Mouse (Mus musculus) forebrain, embryonic 16.5 days (tissue): ENCODE measurements around the gene Hoxb9. TPM values are rescaled to one million over a fixed set of nuclear protein-coding genes. Genes with fewer than 3 reads are reported as not detected.
A peak's percentile ranks its signal among the peaks of the same experiment; 100 is the strongest.

Experiments
- ATAC-seq: fragments of 200-750 bp; cut with Nextera tagmentation; 2 replicates; pipeline ENCODE4 v1.8.0; 2017; ENCODE audit warnings: mild to moderate bottlenecking, moderate library complexity
- H3K27ac ChIP-seq: fragments of 300-500 bp; sonication (generic); 2 replicates; pipeline ENCODE4 v1.5.1; 2014; ENCODE audit warnings: low read length, control low read depth
- H3K27me3 ChIP-seq: fragments of 300-500 bp; sonication (generic); replicated peaks from 2 replicates; pipeline ENCODE4 v1.6.1; 2014; ENCODE audit warnings: low read length; ENCODE audit not compliant: control insufficient read depth, insufficient read depth
- H3K36me3 ChIP-seq: fragments of 300-500 bp; sonication (generic); 2 replicates; pipeline ENCODE4 v1.6.1; 2014; ENCODE audit not compliant: control insufficient read depth, insufficient read depth
- H3K4me1 ChIP-seq: fragments of 300-500 bp; sonication (generic); replicated peaks from 2 replicates; pipeline ENCODE4 v1.6.1; 2014; ENCODE audit warnings: low read length; ENCODE audit not compliant: control insufficient read depth, insufficient read depth
- H3K4me2 ChIP-seq: fragments of 300-500 bp; sonication (generic); 2 replicates; pipeline ENCODE4 v1.6.1; 2014; ENCODE audit warnings: mild to moderate bottlenecking, low read length, control low read depth
- H3K4me3 ChIP-seq: fragments of 300-500 bp; sonication (generic); replicated peaks from 2 replicates; pipeline ENCODE4 v1.5.1; 2014; ENCODE audit warnings: mild to moderate bottlenecking, low read length, control low read depth
- H3K9ac ChIP-seq: fragments of 300-500 bp; sonication (generic); replicated peaks from 2 replicates; pipeline ENCODE4 v1.6.1; 2014; ENCODE audit warnings: low read depth, low read length, control low read depth
- H3K9me3 ChIP-seq: fragments of 300-500 bp; sonication (generic); 2 replicates; pipeline ENCODE4 v1.6.1; 2016; ENCODE audit warnings: low read length; ENCODE audit not compliant: control insufficient read depth
- WGBS: fragments of 180-500 bp; shearing (Covaris S2); extraction: QIAGEN DNeasy Blood & Tissue Kit; methylation state at CpG from one replicate; pipeline ENCODE4 v1.1.7; 2014; 5-methylcytosine and 5-hydroxymethylcytosine counted together
- polyA plus RNA-seq: library from polyadenylated mRNA; unstranded; fragments of >200 nt; fragmentation: Nextera tagmentation; extraction: Ambion mirVana; gene quantifications from 2 replicates; pipeline ENCODE4 v1.2.1, GENCODE M21; 2015

Hoxb9 gene
- polyA plus RNA-seq, 1 experiment from 2014 or later: not detected

- no peak overlapping the region for H3K4me3 ChIP-seq
- H3K4me1 ChIP-seq: no peaks in the 10 kb centered on the region
- H3K4me2 ChIP-seq: no peak overlapping the region
- 6% methylated on average over 18 of the region's 18 CpGs for WGBS
- peaks cover 95% of the 10 kb centered on the region for H3K27me3 ChIP-seq
- ATAC-seq: no peak
- no peaks in the 10 kb centered on the region for H3K36me3 ChIP-seq
- H3K27ac ChIP-seq: no peak overlapping the region
- H3K9me3 ChIP-seq: no peaks in the 10 kb centered on the region
- no peak overlapping the region for H3K9ac ChIP-seq
Observed at GRCm38 (mm10) chr11:96316696-96317607, 45.7 kb downstream of the Hoxb9 start.

- Histone ChIP-seq H3K27ac (no peak within 1 kb of the TSS), H3K27me3 (peaks cover 95% of the 10 kb centered on the region), H3K9ac (no peak within 1 kb of the TSS), H3K4me1 (no peaks in the 10 kb centered on the region), H3K4me2 (peak within 1 kb of the TSS; percentile 5; the same call in 1 of the 2 replicates), H3K4me3 (no peak within 1 kb of the TSS), H3K36me3 (no peaks in the 10 kb centered on the region), H3K9me3 (no peaks in the 10 kb centered on the region)
- no peak for ATAC-seq
- 2% methylated on average over 28 of the region's 28 CpGs for WGBS
Observed at GRCm38 (mm10) chr11:96317608-96318367, 46.5 kb downstream of the Hoxb9 start, which contains the start of gene Hoxb4. Hoxb4 (plus strand) TSS chr11:96318267.

- no peak for ATAC-seq
- Histone ChIP-seq H3K4me3 (no peak overlapping the region), H3K9me3 (no peaks in the 10 kb centered on the region), H3K4me1 (no peaks in the 10 kb centered on the region), H3K4me2 (peak overlapping the region; percentile 5; the same call in 1 of the 2 replicates), H3K27me3 (peaks cover 94% of the 10 kb centered on the region), H3K9ac (no peak overlapping the region), H3K27ac (no peak overlapping the region), H3K36me3 (no peaks in the 10 kb centered on the region)
- 0% methylated on average over 43 of the region's 45 CpGs for WGBS
Observed at GRCm38 (mm10) chr11:96318368-96319070, 47.3 kb downstream of the Hoxb9 start.

- no peak overlapping the region for H3K27ac ChIP-seq
- peaks cover 96% of the 10 kb centered on the region for H3K27me3 ChIP-seq
- H3K9ac ChIP-seq: no peak overlapping the region
- no peaks in the 10 kb centered on the region for H3K4me1 ChIP-seq
- no peak overlapping the region for H3K4me3 ChIP-seq
- no peaks in the 10 kb centered on the region for H3K9me3 ChIP-seq
- under 1% methylated on average over 31 of the region's 34 CpGs for WGBS
- no peak overlapping the region for H3K4me2 ChIP-seq
- no peaks in the 10 kb centered on the region for H3K36me3 ChIP-seq
- no peak for ATAC-seq
Observed at GRCm38 (mm10) chr11:96319071-96319902, 48.0 kb downstream of the Hoxb9 start.

GRCm38 (mm10) chr11:96319910-96320309 is 48.7 kb downstream of the Hoxb9 start:
- Histone ChIP-seq H3K27me3 (peaks cover 98% of the 10 kb centered on the region), H3K27ac (no peak overlapping the region), H3K9ac (no peak overlapping the region), H3K4me3 (no peak overlapping the region), H3K4me2 (no peak overlapping the region), H3K36me3 (no peaks in the 10 kb centered on the region), H3K9me3 (no peaks in the 10 kb centered on the region), H3K4me1 (no peaks in the 10 kb centered on the region)
- under 1% methylated on average over 29 of the region's 29 CpGs for WGBS
- ATAC-seq: no peak

GRCm38 (mm10) chr11:96320688-96321087 is 49.4 kb downstream of the Hoxb9 start:
- Histone ChIP-seq H3K9me3 (no peaks in the 10 kb centered on the region), H3K36me3 (no peaks in the 10 kb centered on the region), H3K4me3 (no peak overlapping the region), H3K27me3 (peaks cover 98% of the 10 kb centered on the region), H3K4me1 (no peaks in the 10 kb centered on the region), H3K27ac (no peak overlapping the region), H3K4me2 (no peak overlapping the region), H3K9ac (no peak overlapping the region)
- ATAC-seq: no peak
- WGBS: 0% methylated on average over 17 of the region's 17 CpGs

- no peaks in the 10 kb centered on the region for H3K36me3 ChIP-seq
- peaks cover 98% of the 10 kb centered on the region for H3K27me3 ChIP-seq
- H3K9ac ChIP-seq: no peak overlapping the region
- 7% methylated on average over 5 of the region's 5 CpGs for whole genome bisulfite sequencing
- H3K4me3 ChIP-seq: no peak overlapping the region
- ATAC-seq: no peak
- no peaks in the 10 kb centered on the region for H3K4me1 ChIP-seq
- no peak overlapping the region for H3K4me2 ChIP-seq
- no peak overlapping the region for H3K27ac ChIP-seq
- no peaks in the 10 kb centered on the region for H3K9me3 ChIP-seq
Observed at GRCm38 (mm10) chr11:96321846-96322245, 50.6 kb downstream of the Hoxb9 start.

- Histone ChIP-seq H3K27ac (no peak overlapping the region), H3K4me1 (no peaks in the 10 kb centered on the region), H3K9me3 (no peaks in the 10 kb centered on the region), H3K9ac (no peak overlapping the region), H3K27me3 (peaks cover 98% of the 10 kb centered on the region), H3K4me2 (no peak overlapping the region), H3K4me3 (no peak overlapping the region), H3K36me3 (no peaks in the 10 kb centered on the region)
- ATAC-seq: no peak
- 3% methylated on average over 6 of the region's 6 CpGs for WGBS
Observed at GRCm38 (mm10) chr11:96322738-96323137, 51.5 kb downstream of the Hoxb9 start.
